Mouse (Mus musculus) limb, embryonic 10.5 days (tissue): Measurements from ENCODE around the gene Chid1. TPM values are rescaled to one million over a fixed set of nuclear protein-coding genes. Genes with fewer than 3 reads are reported as not detected.

ENCODE experiments used
- DNase-seq: peaks from one replicate; pipeline ENCODE4 v3.0.0-alpha.2; 2017; ENCODE audit warnings: low spot score
- H3K27ac ChIP-seq: fragments of 300-500 bp; sonication (generic); 2 replicates; pipeline ENCODE4 v1.5.1; 2016; ENCODE audit warnings: mild to moderate bottlenecking
- H3K27me3 ChIP-seq: fragments of 300-500 bp; sonication (generic); 2 replicates; pipeline ENCODE4 v1.6.1; 2016; ENCODE audit warnings: low read depth, mild to moderate bottlenecking; ENCODE audit not compliant: poor library complexity, severe bottlenecking
- H3K36me3 ChIP-seq: fragments of 300-500 bp; sonication (generic); 2 replicates; pipeline ENCODE4 v1.6.1; 2016; ENCODE audit warnings: mild to moderate bottlenecking, moderate library complexity
- H3K4me1 ChIP-seq: fragments of 300-500 bp; sonication (generic); 2 replicates; pipeline ENCODE4 v1.6.1; 2016
- H3K4me3 ChIP-seq: fragments of 300-500 bp; sonication (generic); 2 replicates; pipeline ENCODE4 v1.5.1; 2016; ENCODE audit warnings: mild to moderate bottlenecking, moderate library complexity
- H3K9me3 ChIP-seq: fragments of 300-500 bp; sonication (generic); replicated peaks from 2 replicates; pipeline ENCODE4 v1.6.1; 2016; ENCODE audit warnings: mild to moderate bottlenecking
- WGBS: fragments of 180-500 bp; shearing (Covaris S2); methylation state at CpG from one replicate; pipeline ENCODE4 v1.1.7; 2016; 5-methylcytosine and 5-hydroxymethylcytosine counted together
- polyA plus RNA-seq: library from polyadenylated mRNA; unstranded; fragments of >200 nt; fragmentation: Nextera tagmentation; extraction: Ambion mirVana; gene quantifications from 2 replicates; pipeline ENCODE4 v1.2.1, GENCODE M21; 2016

Gene Chid1
- polyA plus RNA-seq, 1 experiment from 2014 or later, result 26.7 TPM

- WGBS, result 87% methylated on average over 4 of the region's 4 CpGs
- no peaks in the 10 kb centered on the region for H3K27me3 ChIP-seq
Measured at GRCm38 (mm10) chr7:141544654-141545053, 5.0 kb upstream of the Chid1 start.

GRCm38 (mm10) chr7:141542588-141542987 lies 2.9 kb upstream of the Chid1 start:
- H3K4me3 ChIP-seq, result no peak overlapping the region
- no peaks in the 10 kb centered on the region for H3K9me3 ChIP-seq
- no peaks in the 10 kb centered on the region for H3K27me3 ChIP-seq
- DNase-seq, result no peak
- H3K4me1 ChIP-seq, result peaks cover 22% of the 10 kb centered on the region
- WGBS, result 86% methylated on average over 2 of the region's 2 CpGs
- no peak overlapping the region for H3K27ac ChIP-seq
- no peaks in the 10 kb centered on the region for H3K36me3 ChIP-seq

More at GRCm38 (mm10) chr7:141544654-141545053, 5.0 kb upstream of the Chid1 start:
- Histone ChIP-seq H3K4me3 (no peak overlapping the region), H3K27ac (no peak overlapping the region), H3K36me3 (no peaks in the 10 kb centered on the region), H3K9me3 (no peaks in the 10 kb centered on the region), H3K4me1 (peaks cover 11% of the 10 kb centered on the region)
- DNase-seq, result no peak

GRCm38 (mm10) chr7:141541681-141542080 lies 2.0 kb upstream of the Chid1 start:
- H3K27ac ChIP-seq, result no peak overlapping the region
- no peak overlapping the region for H3K4me3 ChIP-seq
- H3K9me3 ChIP-seq, result no peaks in the 10 kb centered on the region
- DNase-seq, result no peak
- no peaks in the 10 kb centered on the region for H3K27me3 ChIP-seq
- H3K4me1 ChIP-seq, result peaks cover 22% of the 10 kb centered on the region
- WGBS, result 86% methylated on average over 4 of the region's 4 CpGs
- no peaks in the 10 kb centered on the region for H3K36me3 ChIP-seq

GRCm38 (mm10) chr7:141540312-141541081 lies 840 bp upstream of the Chid1 start:
- Histone ChIP-seq H3K4me3 (peak overlapping the region; percentile 91), H3K27ac (peak overlapping the region; percentile 87), H3K9me3 (no peaks in the 10 kb centered on the region), H3K27me3 (no peaks in the 10 kb centered on the region), H3K4me1 (peaks cover 22% of the 10 kb centered on the region), H3K36me3 (no peaks in the 10 kb centered on the region)
- WGBS, result 64% methylated on average over 13 of the region's 13 CpGs
- no peak for DNase-seq

- DNase-seq, result no peak
- Histone ChIP-seq H3K27ac (peak overlapping the region; percentile 87), H3K27me3 (no peaks in the 10 kb centered on the region), H3K9me3 (no peaks in the 10 kb centered on the region), H3K36me3 (no peaks in the 10 kb centered on the region), H3K4me1 (peaks cover 22% of the 10 kb centered on the region), H3K4me3 (peak overlapping the region; percentile 91)
- WGBS, result 19% methylated on average over 18 of the region's 18 CpGs
Measured at GRCm38 (mm10) chr7:141538852-141539555, 653 bp downstream of the Chid1 start.

GRCm38 (mm10) chr7:141535570-141535969 lies 4.1 kb downstream of the Chid1 start:
- Histone ChIP-seq H3K4me3 (no peak overlapping the region), H3K36me3 (peaks cover 4% of the 10 kb centered on the region; the same call in 1 of the 2 replicates), H3K27ac (no peak overlapping the region), H3K9me3 (no peaks in the 10 kb centered on the region), H3K4me1 (peaks cover 19% of the 10 kb centered on the region), H3K27me3 (no peaks in the 10 kb centered on the region)
- DNase-seq, result no peak
- WGBS, result 69% methylated on average over 1 of the region's 1 CpGs

GRCm38 (mm10) chr7:141525580-141525925 lies 14.1 kb downstream of the Chid1 start:
- 93% methylated on average over 4 of the region's 4 CpGs for WGBS
- Histone ChIP-seq H3K27ac (no peak overlapping the region), H3K9me3 (no peaks in the 10 kb centered on the region), H3K36me3 (peaks cover 48% of the 10 kb centered on the region), H3K4me3 (no peak overlapping the region), H3K4me1 (no peaks in the 10 kb centered on the region), H3K27me3 (no peaks in the 10 kb centered on the region)
- no peak for DNase-seq

- peak; percentile 75 for DNase-seq
- 56% methylated on average over 6 of the region's 6 CpGs for WGBS
- H3K36me3 ChIP-seq, result peaks cover 44% of the 10 kb centered on the region
- no peak overlapping the region for H3K4me3 ChIP-seq
- no peaks in the 10 kb centered on the region for H3K9me3 ChIP-seq
- H3K4me1 ChIP-seq, result no peaks in the 10 kb centered on the region
- no peaks in the 10 kb centered on the region for H3K27me3 ChIP-seq
- H3K27ac ChIP-seq, result no peak overlapping the region
Measured at GRCm38 (mm10) chr7:141524760-141525579, 14.7 kb downstream of the Chid1 start.

- Histone ChIP-seq H3K4me3 (no peak overlapping the region), H3K36me3 (peaks cover 39% of the 10 kb centered on the region), H3K9me3 (no peaks in the 10 kb centered on the region), H3K4me1 (no peaks in the 10 kb centered on the region), H3K27me3 (no peaks in the 10 kb centered on the region), H3K27ac (no peak overlapping the region)
- DNase-seq, result no peak
- 92% methylated on average over 4 of the region's 4 CpGs for WGBS
Measured at GRCm38 (mm10) chr7:141524271-141524670, 15.4 kb downstream of the Chid1 start.

GRCm38 (mm10) chr7:141523007-141523406 lies 16.6 kb downstream of the Chid1 start:
- Histone ChIP-seq H3K36me3 (peaks cover 27% of the 10 kb centered on the region), H3K9me3 (no peaks in the 10 kb centered on the region), H3K27ac (no peak overlapping the region; the same call in 1 of the 2 replicates), H3K4me3 (no peak overlapping the region), H3K4me1 (no peaks in the 10 kb centered on the region), H3K27me3 (no peaks in the 10 kb centered on the region)
- DNase-seq, result no peak
- WGBS, result 58% methylated on average over 4 of the region's 4 CpGs

GRCm38 (mm10) chr7:141519795-141520194 lies 19.9 kb downstream of the Chid1 start:
- Histone ChIP-seq H3K36me3 (peaks cover 31% of the 10 kb centered on the region), H3K27me3 (no peaks in the 10 kb centered on the region), H3K4me3 (no peak overlapping the region), H3K9me3 (no peaks in the 10 kb centered on the region), H3K4me1 (no peaks in the 10 kb centered on the region), H3K27ac (no peak overlapping the region)
- WGBS, result 83% methylated on average over 1 of the region's 1 CpGs
- DNase-seq, result no peak

GRCm38 (mm10) chr7:141518926-141519325 lies 20.7 kb downstream of the Chid1 start:
- Histone ChIP-seq H3K36me3 (peaks cover 35% of the 10 kb centered on the region), H3K4me3 (no peak overlapping the region), H3K27me3 (no peaks in the 10 kb centered on the region), H3K9me3 (no peaks in the 10 kb centered on the region), H3K4me1 (no peaks in the 10 kb centered on the region), H3K27ac (no peak overlapping the region)
- no peak for DNase-seq
- WGBS, result 89% methylated on average over 3 of the region's 3 CpGs

- no peaks in the 10 kb centered on the region for H3K27me3 ChIP-seq
- 88% methylated on average over 5 of the region's 5 CpGs for WGBS
- H3K27ac ChIP-seq, result no peak overlapping the region
- H3K4me1 ChIP-seq, result no peaks in the 10 kb centered on the region
- no peak for DNase-seq
- no peaks in the 10 kb centered on the region for H3K9me3 ChIP-seq
- no peak overlapping the region for H3K4me3 ChIP-seq
- H3K36me3 ChIP-seq, result peaks cover 40% of the 10 kb centered on the region
Measured at GRCm38 (mm10) chr7:141518296-141518695, 21.4 kb downstream of the Chid1 start.
